Mouse (Mus musculus): ENCODE results near the gene Apoa2. TPM values are rescaled to one million over a fixed set of nuclear protein-coding genes. Genes with fewer than 3 reads are reported as not detected.

Gene Apoa2
- polyA plus RNA-seq (2012; fragmentation: generic; extraction: Trizol), result not detected
- long read RNA-seq, experiment 1, result 0 reads
- long read RNA-seq, experiment 2, result 0 reads

DNA sequence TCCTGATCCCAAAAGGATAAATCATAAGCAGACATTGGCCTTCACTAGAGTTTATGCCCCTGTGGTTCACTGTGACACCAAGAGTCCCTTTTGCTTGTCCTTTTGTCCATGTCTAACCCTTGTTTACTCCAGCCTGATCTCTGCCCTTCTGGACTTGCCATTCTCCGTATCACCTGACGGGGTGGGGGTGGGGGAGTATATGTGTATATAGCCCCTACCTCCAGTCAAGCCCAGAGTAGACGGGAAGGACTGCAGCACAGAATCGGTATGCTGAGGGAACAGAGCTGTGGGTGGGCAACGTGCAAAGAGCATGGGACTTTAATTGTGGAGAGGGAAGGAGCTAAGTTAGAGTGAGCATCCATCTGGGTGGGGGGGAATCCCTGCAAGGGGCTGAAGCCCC is at the start of gene Apoa2:
Apoa2 (plus strand) TSS at position 198 of the 400 bp plus-strand sequence.
- no peak within 1 kb of the TSS for H3ac ChIP-seq (ENCODE audit: control insufficient read depth, insufficient read length, low read depth)
- no peaks in the 10 kb centered on the region for H3K79me2 ChIP-seq (ENCODE audit: control insufficient read depth, insufficient read depth)
- no peak for TF ChIP-seq CTCF (IDR thresholded peaks at IDR 0.05; ENCODE audit: control insufficient read depth, insufficient read depth, insufficient read length)
- TF ChIP-seq USF1 (IDR thresholded peaks at IDR 0.05; ENCODE audit: low read depth), result no peak
- no peaks in the 10 kb centered on the region for H3K79me3 ChIP-seq (ENCODE audit: low read depth)
- no peak within 1 kb of the TSS for H3K4me3 ChIP-seq (ENCODE audit: insufficient read depth, poor library complexity, severe bottlenecking)
- no peaks in the 10 kb centered on the region for H3K27me3 ChIP-seq (ENCODE audit: control insufficient read depth, insufficient read depth, insufficient read length)
- H3K36me3 ChIP-seq (ENCODE audit: control insufficient read depth, insufficient read depth), result peaks cover 9% of the 10 kb centered on the region

- no peak for TF ChIP-seq FOSL1 (IDR thresholded peaks at IDR 0.05; ENCODE audit: insufficient read depth, low read length, poor library complexity, severe bottlenecking)
- no peak for TF ChIP-seq USF1 (IDR thresholded peaks at IDR 0.05; ENCODE audit: low read depth)
- no peak for TF ChIP-seq MAX (IDR thresholded peaks at IDR 0.05)
- TF ChIP-seq MYOG (IDR thresholded peaks at IDR 0.05; ENCODE audit: control insufficient read depth, extremely low read depth, insufficient read length), result no peak
- TF ChIP-seq CEBPB (IDR thresholded peaks at IDR 0.05; ENCODE audit: low read depth), result no peak
- no peak for TF ChIP-seq MYOD1 (IDR thresholded peaks at IDR 0.05; ENCODE audit: control insufficient read depth, insufficient read length, low read depth)
- H3K4me3 ChIP-seq (ENCODE audit: insufficient read depth, poor library complexity, severe bottlenecking), result no peak overlapping the region
- no peaks in the 10 kb centered on the region for H3K79me2 ChIP-seq (ENCODE audit: control insufficient read depth, insufficient read depth)
- H3K27me3 ChIP-seq (ENCODE audit: control insufficient read depth, insufficient read depth, insufficient read length), result no peaks in the 10 kb centered on the region
- no peak overlapping the region for H3ac ChIP-seq (ENCODE audit: control insufficient read depth, insufficient read length, low read depth)
- no peaks in the 10 kb centered on the region for H3K79me3 ChIP-seq (ENCODE audit: low read depth)
- H3K36me3 ChIP-seq (ENCODE audit: control insufficient read depth, insufficient read depth), result no peaks in the 10 kb centered on the region
Measured at GRCm38 (mm10) chr1:171179487-171180171, 45.2 kb upstream of the Apoa2 start.

DNA sequence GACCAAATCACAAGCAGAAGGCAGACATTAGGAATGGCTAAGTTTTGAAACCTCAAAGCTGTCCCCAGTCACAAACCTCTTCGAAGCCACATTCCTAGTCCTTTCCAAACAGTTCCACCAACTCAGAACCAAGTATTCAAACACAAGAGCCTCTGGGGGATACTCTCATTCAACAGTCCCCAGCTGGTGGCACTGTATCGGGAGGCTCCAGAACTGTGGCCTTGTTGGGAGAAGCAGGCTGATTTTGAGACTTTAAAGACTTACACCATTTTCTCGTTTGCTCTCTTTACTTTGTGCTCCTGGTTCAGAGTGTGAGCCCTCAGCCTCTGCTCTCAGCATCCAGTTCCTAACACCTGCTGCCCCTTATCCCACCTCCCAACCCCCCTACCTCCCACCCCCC is 41.8 kb upstream of the Apoa2 start:
- no peaks in the 10 kb centered on the region for H3K36me3 ChIP-seq (ENCODE audit: control insufficient read depth, insufficient read depth)
- H3K79me2 ChIP-seq (ENCODE audit: control insufficient read depth, insufficient read depth), result no peaks in the 10 kb centered on the region
- no peaks in the 10 kb centered on the region for H3K27me3 ChIP-seq (ENCODE audit: control insufficient read depth, insufficient read depth, insufficient read length)
- H3K79me3 ChIP-seq (ENCODE audit: low read depth), result no peaks in the 10 kb centered on the region
- no peak overlapping the region for H3K4me3 ChIP-seq (ENCODE audit: insufficient read depth, poor library complexity, severe bottlenecking)
- no peak for TF ChIP-seq CTCF (IDR thresholded peaks at IDR 0.05; ENCODE audit: control insufficient read depth, insufficient read depth, insufficient read length)
- no peak for TF ChIP-seq FOSL1 (IDR thresholded peaks at IDR 0.05; ENCODE audit: insufficient read depth, low read length, poor library complexity, severe bottlenecking)
- no peak for TF ChIP-seq MYOD1 (IDR thresholded peaks at IDR 0.05; ENCODE audit: control insufficient read depth, insufficient read length, low read depth)
- TF ChIP-seq MAX (IDR thresholded peaks at IDR 0.05), result no peak
- TF ChIP-seq MYOG (IDR thresholded peaks at IDR 0.05; ENCODE audit: control insufficient read depth, extremely low read depth, insufficient read length), result no peak
- no peak overlapping the region for H3ac ChIP-seq (ENCODE audit: control insufficient read depth, insufficient read length, low read depth)

- Histone ChIP-seq H3K4me3 (ENCODE audit: insufficient read depth, poor library complexity, severe bottlenecking) (no peak overlapping the region), H3K79me3 (ENCODE audit: low read depth) (no peaks in the 10 kb centered on the region), H3K27me3 (ENCODE audit: control insufficient read depth, insufficient read depth, insufficient read length) (no peaks in the 10 kb centered on the region), H3K79me2 (ENCODE audit: control insufficient read depth, insufficient read depth) (no peaks in the 10 kb centered on the region), H3K36me3 (ENCODE audit: control insufficient read depth, insufficient read depth) (no peaks in the 10 kb centered on the region), H3ac (ENCODE audit: control insufficient read depth, insufficient read length, low read depth) (no peak overlapping the region)
- no peak for TF ChIP-seq MAX (IDR thresholded peaks at IDR 0.05)
- TF ChIP-seq FOSL1 (IDR thresholded peaks at IDR 0.05; ENCODE audit: insufficient read depth, low read length, poor library complexity, severe bottlenecking), result no peak
- TF ChIP-seq MYOG (IDR thresholded peaks at IDR 0.05; ENCODE audit: control insufficient read depth, extremely low read depth, insufficient read length), result no peak
- TF ChIP-seq USF1 (IDR thresholded peaks at IDR 0.05; ENCODE audit: low read depth), result no peak
- no peak for TF ChIP-seq MYOD1 (IDR thresholded peaks at IDR 0.05; ENCODE audit: control insufficient read depth, insufficient read length, low read depth)
- no peak for TF ChIP-seq CEBPB (IDR thresholded peaks at IDR 0.05; ENCODE audit: low read depth)
Measured at GRCm38 (mm10) chr1:171183620-171184019, 41.2 kb upstream of the Apoa2 start.

- Histone ChIP-seq H3K27me3 (ENCODE audit: control insufficient read depth, insufficient read depth, insufficient read length) (no peaks in the 10 kb centered on the region), H3K79me3 (ENCODE audit: low read depth) (no peaks in the 10 kb centered on the region)
- TF ChIP-seq CEBPB (IDR thresholded peaks at IDR 0.05; ENCODE audit: low read depth) (peak; percentile 95), USF1 (IDR thresholded peaks at IDR 0.05; ENCODE audit: low read depth) (peak; percentile 21), MYOD1 (IDR thresholded peaks at IDR 0.05; ENCODE audit: control insufficient read depth, insufficient read length, low read depth) (no peak), FOSL1 (IDR thresholded peaks at IDR 0.05; ENCODE audit: insufficient read depth, low read length, poor library complexity, severe bottlenecking) (peak; percentile 73), CTCF (IDR thresholded peaks at IDR 0.05; ENCODE audit: control insufficient read depth, insufficient read depth, insufficient read length) (no peak), MYOG (IDR thresholded peaks at IDR 0.05; ENCODE audit: control insufficient read depth, extremely low read depth, insufficient read length) (no peak), MAX (IDR thresholded peaks at IDR 0.05) (no peak)
Measured at GRCm38 (mm10) chr1:171184314-171184713, 40.5 kb upstream of the Apoa2 start.

GRCm38 (mm10) chr1:171185655-171186054 is 39.2 kb upstream of the Apoa2 start:
- Histone ChIP-seq H3K27me3 (ENCODE audit: control insufficient read depth, insufficient read depth, insufficient read length) (no peaks in the 10 kb centered on the region), H3K79me3 (ENCODE audit: low read depth) (no peaks in the 10 kb centered on the region), H3K36me3 (ENCODE audit: control insufficient read depth, insufficient read depth) (no peaks in the 10 kb centered on the region), H3ac (ENCODE audit: control insufficient read depth, insufficient read length, low read depth) (no peak overlapping the region), H3K4me3 (ENCODE audit: insufficient read depth, poor library complexity, severe bottlenecking) (no peak overlapping the region), H3K79me2 (ENCODE audit: control insufficient read depth, insufficient read depth) (no peaks in the 10 kb centered on the region)
- TF ChIP-seq MAX (IDR thresholded peaks at IDR 0.05), result no peak

More at GRCm38 (mm10) chr1:171184314-171184713, 40.5 kb upstream of the Apoa2 start:
- Histone ChIP-seq H3K36me3 (ENCODE audit: control insufficient read depth, insufficient read depth) (no peaks in the 10 kb centered on the region), H3K79me2 (ENCODE audit: control insufficient read depth, insufficient read depth) (no peaks in the 10 kb centered on the region), H3K4me3 (ENCODE audit: insufficient read depth, poor library complexity, severe bottlenecking) (no peak overlapping the region), H3ac (ENCODE audit: control insufficient read depth, insufficient read length, low read depth) (no peak overlapping the region)
